Comparison of ENCODE assay signal across 1 mouse cellular context in genomic region chr2:155956134-155957059, GRCm38 (mm10).
TF ChIP-seq lines count a peak whose summit lies in the region.

TSS of gene Cep250 (plus strand) at chr2:155956458.

TF ChIP-seq in CH12.LX, 34 proteins besides CTCF, POLR2A, EP300 and RAD21 (continued from another document):
- TF ChIP-seq MAFK (IDR thresholded peaks at IDR 0.05; ENCODE audit: insufficient replicate concordance, low read length) (0 out of 2 replicates have a peak, but pooled peaks have one; percentile 15), MAZ (IDR thresholded peaks at IDR 0.05; ENCODE audit: low read depth, low read length) (peak; percentile 68), BHLHE40 (IDR thresholded peaks at IDR 0.05; ENCODE audit: low read depth, low read length) (0 out of 2 replicates have a peak, but pooled peaks have one; percentile 22), E2F4 (IDR thresholded peaks at IDR 0.05; ENCODE audit: insufficient replicate concordance, low read depth, low read length) (peak; percentile 94; the same call in 1 of the 2 replicates), POLR2AphosphoS2 (IDR thresholded peaks at IDR 0.05; ENCODE audit: low read depth, low read length) (peak; percentile 70; the same call in 1 of the 2 replicates), MEF2A (IDR thresholded peaks at IDR 0.05; ENCODE audit: borderline replicate concordance, low read depth, low read length) (no peak), MAX (IDR thresholded peaks at IDR 0.05; ENCODE audit: low read length) (peak; percentile 64; the same call in 1 of the 2 replicates), SIN3A (IDR thresholded peaks at IDR 0.05; ENCODE audit: low read length) (peak; percentile 56; the same call in 1 of the 2 replicates), GABPA (IDR thresholded peaks at IDR 0.05; ENCODE audit: insufficient replicate concordance, low read depth, low read length) (no peak), JUN (IDR thresholded peaks at IDR 0.05; ENCODE audit: insufficient read depth, low read depth, low read length) (no peak), SMC3 (IDR thresholded peaks at IDR 0.05; ENCODE audit: low read depth, low read length) (no peak), ELF1 (IDR thresholded peaks at IDR 0.05; ENCODE audit: low read depth, low read length) (no peak), TCF12 (IDR thresholded peaks at IDR 0.05; ENCODE audit: low read depth, low read length) (peak; percentile 50), NRF1 (IDR thresholded peaks at IDR 0.05; ENCODE audit: low read depth, low read length) (peak; percentile 96), UBTF (IDR thresholded peaks at IDR 0.05; ENCODE audit: low read depth, low read length) (peak; percentile 83; the same call in 1 of the 2 replicates), PAX5 (IDR thresholded peaks at IDR 0.05; ENCODE audit: low read length) (no peak), JUND (conservative IDR thresholded peaks at IDR 0.05; ENCODE audit: low read depth, low read length) (no peak), ZC3H11A (IDR thresholded peaks at IDR 0.05; ENCODE audit: low read depth, low read length) (no peak), USF2 (conservative IDR thresholded peaks at IDR 0.05; ENCODE audit: low read depth, low read length) (no peak), IRF4 (IDR thresholded peaks at IDR 0.05; ENCODE audit: low read depth, low read length) (peak; percentile 6; the same call in 1 of the 2 replicates), HCFC1 (IDR thresholded peaks at IDR 0.05; ENCODE audit: low read depth, low read length) (peak; percentile 88)
